Mouse (Mus musculus) frontal cortex, adult (tissue): ENCODE data around the gene Psrc1.
A peak's percentile ranks its signal among the peaks of the same experiment; 100 is the strongest.

Experiments used
- ATAC-seq: cut with Nextera tagmentation; 2 replicates; pipeline ENCODE4 v1.9.2; 2017; ENCODE audit warnings: mild to moderate bottlenecking, moderate library complexity, mixed read lengths; ENCODE audit not compliant: low TSS enrichment

Gene Psrc1

GRCm38 (mm10) chr3:108386186-108386585 lies 2.5 kb downstream of the Psrc1 start:
- ATAC-seq: peak; percentile 39

GRCm38 (mm10) chr3:108389111-108389545 lies 5.5 kb downstream of the Psrc1 start:
- ATAC-seq: peak; percentile 57

GRCm38 (mm10) chr3:108392299-108392698 lies 8.7 kb downstream of the Psrc1 start:
- no peak for ATAC-seq

- ATAC-seq: no peak
Measured at GRCm38 (mm10) chr3:108392793-108393192, 9.2 kb downstream of the Psrc1 start.

- ATAC-seq: no peak
Measured at GRCm38 (mm10) chr3:108398281-108398680, 14.6 kb downstream of the Psrc1 start.

- no peak for ATAC-seq
Measured at GRCm38 (mm10) chr3:108400442-108400841, 16.8 kb downstream of the Psrc1 start.

DNA sequence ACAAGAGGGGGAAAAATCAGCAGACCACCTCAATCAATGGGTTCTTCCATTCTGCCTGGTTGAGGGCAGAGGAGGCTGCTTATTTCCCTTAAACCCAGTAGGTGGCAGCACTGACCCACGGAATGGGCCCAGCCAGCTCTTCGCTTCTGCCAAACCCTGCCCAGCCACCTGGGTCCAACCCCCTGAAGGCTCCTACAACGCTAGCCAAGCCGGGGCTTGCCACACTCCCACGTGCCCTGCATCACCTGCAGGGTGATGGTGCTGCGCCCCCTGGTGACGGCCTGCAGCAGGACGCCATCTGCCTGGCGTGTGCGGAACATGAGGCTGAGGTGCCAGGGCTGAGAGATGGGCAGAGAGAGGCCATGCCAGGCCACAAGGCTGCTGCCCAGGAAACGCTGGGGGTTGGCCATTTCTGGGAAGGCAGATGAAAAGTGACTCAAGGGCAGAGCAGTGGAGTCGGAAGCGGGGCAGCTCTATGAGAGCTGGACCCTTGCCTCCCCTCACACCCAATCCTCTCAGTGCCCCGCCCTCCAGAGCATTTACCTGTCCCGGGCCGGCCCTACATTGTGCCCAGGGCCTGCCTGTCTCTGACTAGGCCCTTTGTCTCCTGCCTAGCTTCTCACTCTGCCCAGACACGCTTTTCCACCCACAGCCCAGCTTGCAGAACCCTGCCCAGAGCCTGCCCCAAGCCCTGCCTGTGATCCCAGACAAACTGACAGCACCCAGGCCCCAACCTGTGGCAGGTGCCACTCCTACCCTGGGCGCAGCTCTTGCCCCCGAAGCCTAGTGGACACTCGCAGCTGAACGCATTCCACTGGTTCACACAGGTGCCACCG lies 18.3 kb downstream of the Psrc1 start:
- ATAC-seq: peak; percentile 72

GRCm38 (mm10) chr3:108402528-108402920 lies 18.9 kb downstream of the Psrc1 start:
- ATAC-seq: no peak

DNA sequence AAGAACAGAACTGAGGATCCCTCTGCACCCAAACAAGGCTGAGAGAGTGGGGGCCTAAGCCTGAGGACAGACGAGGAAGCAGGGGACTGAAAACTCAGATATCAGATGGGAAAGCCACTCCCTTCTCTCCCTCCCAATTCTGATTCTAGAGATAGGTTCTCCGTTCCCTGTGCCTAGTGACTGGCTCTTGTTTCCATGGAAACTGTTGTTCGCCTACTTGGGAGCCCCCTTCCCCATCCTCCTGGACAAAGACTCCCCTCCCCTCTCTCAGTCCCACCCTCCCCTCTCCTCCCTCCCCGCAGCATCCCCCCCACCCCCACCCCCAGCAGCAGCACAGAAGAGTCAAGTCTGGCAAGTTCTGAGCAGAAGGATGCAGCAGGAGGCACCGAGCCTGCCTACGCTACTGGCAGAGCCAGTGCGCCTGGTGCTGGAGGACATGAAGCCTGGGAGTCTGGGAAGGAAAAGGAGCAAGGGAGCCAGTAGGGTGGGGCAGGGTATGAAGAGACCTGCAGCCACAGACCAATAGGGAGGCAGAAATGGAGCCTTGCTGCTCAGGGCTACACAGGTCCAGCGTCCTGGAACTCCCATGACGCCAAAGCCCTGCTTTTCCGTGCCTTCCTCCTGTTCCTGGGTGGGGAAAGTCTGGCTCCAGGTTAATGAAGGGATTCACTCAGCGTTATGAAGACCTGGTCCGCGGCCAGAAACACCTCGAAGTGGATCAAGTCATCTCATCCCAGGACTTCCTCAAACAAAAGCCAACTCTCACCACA lies 22.1 kb downstream of the Psrc1 start:
- peak; percentile 72 for ATAC-seq

GRCm38 (mm10) chr3:108406306-108406885 lies 22.8 kb downstream of the Psrc1 start:
- peak; percentile 14; the same call in 1 of the 2 replicates for ATAC-seq

DNA sequence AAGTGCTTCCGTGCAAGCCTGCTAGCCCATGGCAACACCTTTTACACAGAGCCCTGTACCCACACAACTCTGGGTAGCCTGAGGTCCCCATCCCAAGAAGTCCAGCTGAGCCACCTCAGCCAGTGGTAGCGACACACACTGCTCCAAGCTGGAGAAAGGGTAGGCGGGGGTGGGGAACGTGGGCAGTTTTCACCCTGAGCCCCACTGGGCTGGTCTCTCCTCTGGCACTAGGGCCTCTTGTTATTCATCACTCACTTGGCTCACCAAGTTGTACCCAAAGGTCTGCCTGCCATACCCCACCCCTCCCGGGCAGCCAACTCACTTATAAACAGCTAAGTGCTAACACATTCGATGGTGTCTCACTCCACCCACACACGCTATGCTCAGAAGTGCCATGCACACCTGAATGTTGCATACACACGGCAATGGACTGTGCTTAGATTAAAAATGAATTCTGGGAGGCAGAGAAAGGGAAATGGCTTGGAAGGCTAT lies 24.9 kb downstream of the Psrc1 start:
- ATAC-seq: no peak

DNA sequence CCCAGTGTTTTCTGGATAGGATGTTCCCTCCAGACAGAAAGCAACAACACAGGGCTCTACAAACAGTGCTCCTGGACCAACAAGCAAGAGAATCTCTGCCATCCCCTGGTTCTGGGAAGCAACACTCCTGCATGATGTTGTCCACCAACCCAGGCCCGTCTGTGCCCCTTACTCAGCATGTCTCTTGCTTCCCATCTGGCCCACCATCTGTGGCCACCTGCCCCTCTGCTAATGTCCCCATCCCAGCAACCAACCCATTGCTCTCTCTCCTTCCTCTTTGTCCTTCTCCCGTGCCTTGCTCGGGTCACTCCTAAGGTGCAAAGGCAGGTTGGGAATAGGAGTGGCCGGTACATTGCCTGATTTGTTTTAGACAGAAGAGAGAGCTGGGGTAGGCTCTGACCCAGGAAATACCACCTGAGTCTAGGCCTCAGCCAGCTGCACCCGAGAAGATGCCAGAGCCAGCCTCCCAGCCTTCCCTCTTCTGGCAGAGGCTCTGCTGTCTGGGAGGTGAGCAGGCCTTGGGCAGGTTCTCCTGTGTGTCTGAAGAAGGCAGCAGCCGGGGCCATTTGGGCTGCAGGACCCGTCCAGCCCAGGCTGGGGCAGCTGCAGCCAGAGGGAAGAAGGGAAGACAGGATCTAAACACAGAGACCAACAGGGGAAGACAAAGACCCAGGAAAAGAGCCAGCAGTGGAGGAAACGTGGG lies 26.2 kb downstream of the Psrc1 start:
- no peak for ATAC-seq

DNA sequence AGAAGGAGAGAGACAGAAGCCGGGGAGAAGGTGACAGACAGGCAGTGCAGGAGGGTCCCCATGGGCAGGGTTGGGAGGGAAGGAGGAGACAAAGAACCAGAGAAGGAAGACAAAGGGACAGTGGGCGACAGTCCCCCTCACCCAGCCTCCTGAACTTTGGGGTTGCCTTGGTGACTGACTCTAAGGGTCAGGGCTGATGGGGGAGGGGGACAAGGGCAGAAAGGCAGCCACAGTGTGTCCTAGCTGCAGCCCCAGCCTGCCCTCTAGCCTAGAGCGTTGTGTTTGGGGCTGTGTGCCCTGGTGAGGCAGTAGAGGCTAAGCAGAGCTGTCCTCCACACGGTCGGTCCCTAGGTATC lies 26.7 kb downstream of the Psrc1 start:
- ATAC-seq: no peak

DNA sequence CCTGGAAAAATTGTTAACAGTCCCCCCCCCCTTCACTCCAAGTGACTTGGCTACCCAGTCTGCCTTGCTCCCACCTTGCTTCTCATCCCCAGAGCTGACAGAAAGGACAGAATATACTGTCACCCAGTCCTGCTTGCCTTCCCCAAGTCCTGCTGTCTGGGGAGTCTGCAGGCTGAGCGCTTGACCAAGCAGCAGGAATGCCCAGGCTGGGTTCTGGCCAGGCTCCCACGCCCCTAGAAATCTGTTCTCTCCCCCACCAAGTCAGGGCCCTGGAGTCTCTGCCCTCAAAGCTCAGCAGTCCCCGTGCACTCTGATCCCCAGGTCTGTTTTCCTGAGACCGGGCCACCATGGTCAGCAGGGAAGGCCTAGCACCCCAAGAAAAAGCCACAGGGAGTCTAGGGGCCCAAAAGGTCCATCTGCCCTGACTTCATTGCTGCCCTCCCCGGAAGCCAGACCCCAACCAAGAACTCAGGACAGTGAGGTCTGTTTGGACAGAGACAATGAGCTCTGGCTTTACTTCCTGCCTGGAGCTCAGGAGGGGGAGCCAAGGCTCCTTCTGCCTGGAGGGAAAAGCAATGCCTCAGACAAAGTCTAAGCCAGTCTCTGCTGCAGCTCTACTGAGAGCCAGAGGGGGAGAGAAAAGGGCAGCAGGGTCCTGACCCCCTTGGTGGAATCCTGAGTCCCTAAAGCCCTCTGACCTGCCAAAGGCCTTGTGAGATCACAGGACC lies 27.6 kb downstream of the Psrc1 start:
- ATAC-seq: no peak

DNA sequence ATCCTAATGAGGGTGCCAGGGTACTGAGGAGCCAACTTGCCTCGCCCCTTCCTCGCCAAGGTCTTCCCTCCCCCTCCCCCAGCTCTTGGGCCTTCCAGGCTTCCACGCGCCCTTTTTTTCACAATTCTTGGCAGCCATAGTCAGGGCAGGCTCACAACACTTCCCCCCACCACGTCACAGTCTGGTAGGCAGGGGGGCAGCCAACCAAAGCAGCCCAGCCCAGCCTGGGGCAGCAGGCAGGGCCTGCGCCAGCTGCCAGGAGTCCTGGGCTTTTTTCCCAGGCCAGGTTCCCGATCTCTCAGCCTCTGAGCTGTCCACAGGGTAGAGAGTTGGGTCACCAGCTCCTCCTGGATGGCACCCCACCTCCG lies 28.1 kb downstream of the Psrc1 start:
- 0 out of 2 replicates have a peak, but pooled peaks have one; percentile 7 for ATAC-seq

GRCm38 (mm10) chr3:108413634-108414360 lies 30.2 kb downstream of the Psrc1 start:
- no peak for ATAC-seq

DNA sequence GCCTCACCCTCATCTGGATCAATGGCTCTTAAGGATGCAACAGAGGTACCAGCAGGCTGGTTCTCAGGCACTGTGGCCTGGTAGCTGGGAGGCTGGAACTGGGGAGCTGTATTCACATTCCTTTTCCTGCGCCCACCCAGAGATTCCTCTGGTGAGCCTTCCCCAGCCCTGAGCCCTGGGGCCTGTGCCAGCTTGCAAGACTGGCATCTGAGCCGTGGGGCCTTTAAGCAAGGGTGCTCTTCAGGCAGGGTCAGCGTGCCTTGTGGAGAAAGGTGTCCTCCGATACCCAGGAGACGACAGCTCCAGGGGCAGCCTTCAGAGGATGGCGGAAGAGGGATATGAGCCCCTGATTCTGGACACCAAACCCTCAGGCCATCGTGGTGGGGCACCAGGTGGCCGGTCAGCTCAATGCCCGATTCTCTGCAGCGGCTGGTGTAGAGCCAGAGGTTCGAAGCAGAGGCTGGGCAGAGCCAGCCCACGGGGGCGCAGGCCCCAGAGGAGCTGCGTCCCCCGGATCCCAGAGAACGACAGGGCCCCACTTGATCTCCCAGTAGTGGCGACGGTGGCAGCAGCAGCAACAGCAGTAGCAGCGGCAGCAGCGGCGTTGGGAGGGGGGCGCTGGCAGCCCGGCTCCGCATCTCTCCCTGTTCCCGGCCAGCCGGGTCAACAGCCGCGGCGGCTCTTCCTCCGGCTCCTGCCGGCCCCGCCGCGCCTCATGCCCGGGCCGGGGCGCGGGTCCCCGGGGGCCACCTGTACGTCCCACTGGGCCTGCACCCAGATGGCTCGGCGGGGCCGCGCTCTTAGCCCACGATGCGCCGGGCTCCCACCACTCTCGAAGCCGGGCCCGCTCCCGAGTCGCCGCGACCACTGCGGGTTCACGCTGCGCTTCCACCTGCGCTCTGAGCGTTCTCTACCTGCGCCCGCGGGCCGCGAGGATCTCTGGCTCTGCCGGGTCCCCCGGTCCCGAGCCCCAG lies 31.5 kb downstream of the Psrc1 start, which contains the start of gene Celsr2:
Celsr2 (minus strand) TSS at position 696 of the 974 bp plus-strand sequence.
- peak; percentile 55 for ATAC-seq

- peak; percentile 70 for ATAC-seq
Measured at GRCm38 (mm10) chr3:108415831-108416223, 32.2 kb downstream of the Psrc1 start.

GRCm38 (mm10) chr3:108423006-108423405 lies 39.4 kb downstream of the Psrc1 start:
- peak; percentile 36 for ATAC-seq
